Mouse (Mus musculus): ENCODE data around the gene Ccsap. TPM values are rescaled to one million over a fixed set of nuclear protein-coding genes. Genes with fewer than 3 reads are reported as not detected.

Ccsap gene
- total RNA-seq, 2 experiments from 2014 or later = 58.6 to 63.2 TPM

- no peak for DNase-seq (ENCODE audit: extremely low spot score in 1 of 2, low spot score in 1 of 2)
Measured at GRCm38 (mm10) chr8:123880821-123881350, 20.9 kb upstream of the Ccsap start.

- DNase-seq (ENCODE audit: extremely low spot score in 1 of 2, low spot score in 1 of 2) = no peak
Measured at GRCm38 (mm10) chr8:123880271-123880670, 20.3 kb upstream of the Ccsap start.

GRCm38 (mm10) chr8:123877865-123878264, 17.9 kb upstream of the Ccsap start:
- no peak for DNase-seq (ENCODE audit: extremely low spot score in 1 of 2, low spot score in 1 of 2)

- DNase-seq (ENCODE audit: extremely low spot score in 1 of 2, low spot score in 1 of 2) = no peak
Measured at GRCm38 (mm10) chr8:123874324-123874723, 14.3 kb upstream of the Ccsap start.

GRCm38 (mm10) chr8:123873364-123873763, 13.4 kb upstream of the Ccsap start:
- no peak for DNase-seq (ENCODE audit: extremely low spot score in 1 of 2, low spot score in 1 of 2)

- DNase-seq (ENCODE audit: extremely low spot score in 1 of 2, low spot score in 1 of 2) = no peak
Measured at GRCm38 (mm10) chr8:123872048-123872447, 12.0 kb upstream of the Ccsap start.

GRCm38 (mm10) chr8:123866971-123867370, 7.0 kb upstream of the Ccsap start:
- no peak for DNase-seq (ENCODE audit: extremely low spot score in 1 of 2, low spot score in 1 of 2)

GRCm38 (mm10) chr8:123865786-123866185, 5.8 kb upstream of the Ccsap start:
- DNase-seq (ENCODE audit: extremely low spot score in 1 of 2, low spot score in 1 of 2) = no peak

GRCm38 (mm10) chr8:123860386-123860785, 377 bp upstream of the Ccsap start:
- DNase-seq (ENCODE audit: extremely low spot score in 1 of 2, low spot score in 1 of 2) = no peak

GRCm38 (mm10) chr8:123858941-123859647, 915 bp downstream of the Ccsap start:
- DNase-seq (ENCODE audit: extremely low spot score in 1 of 2, low spot score in 1 of 2) = peak; percentile 79 to 85

GRCm38 (mm10) chr8:123858574-123858940, 1.5 kb downstream of the Ccsap start:
- DNase-seq (ENCODE audit: extremely low spot score in 1 of 2, low spot score in 1 of 2) = no peak

- no peak for DNase-seq (ENCODE audit: extremely low spot score in 1 of 2, low spot score in 1 of 2)
Measured at GRCm38 (mm10) chr8:123857361-123857760, 2.6 kb downstream of the Ccsap start.

GRCm38 (mm10) chr8:123854733-123855475, 5.1 kb downstream of the Ccsap start:
- no peak for DNase-seq (ENCODE audit: extremely low spot score in 1 of 2, low spot score in 1 of 2)

GRCm38 (mm10) chr8:123854252-123854651, 5.8 kb downstream of the Ccsap start:
- DNase-seq (ENCODE audit: extremely low spot score in 1 of 2, low spot score in 1 of 2) = no peak

- DNase-seq (ENCODE audit: extremely low spot score in 1 of 2, low spot score in 1 of 2) = no peak
Measured at GRCm38 (mm10) chr8:123851590-123851989, 8.4 kb downstream of the Ccsap start.

- DNase-seq (ENCODE audit: extremely low spot score in 1 of 2, low spot score in 1 of 2) = no peak
Measured at GRCm38 (mm10) chr8:123849352-123849751, 10.7 kb downstream of the Ccsap start.

GRCm38 (mm10) chr8:123847546-123847945, 12.5 kb downstream of the Ccsap start:
- no peak for DNase-seq (ENCODE audit: extremely low spot score in 1 of 2, low spot score in 1 of 2)

GRCm38 (mm10) chr8:123846509-123846908, 13.5 kb downstream of the Ccsap start:
- no peak for DNase-seq (ENCODE audit: extremely low spot score in 1 of 2, low spot score in 1 of 2)

- no peak for DNase-seq (ENCODE audit: extremely low spot score in 1 of 2, low spot score in 1 of 2)
Measured at GRCm38 (mm10) chr8:123845991-123846390, 14.0 kb downstream of the Ccsap start.

- DNase-seq (ENCODE audit: extremely low spot score in 1 of 2, low spot score in 1 of 2) = no peak
Measured at GRCm38 (mm10) chr8:123845114-123845513, 14.9 kb downstream of the Ccsap start.

- no peak for DNase-seq (ENCODE audit: extremely low spot score in 1 of 2, low spot score in 1 of 2)
Measured at GRCm38 (mm10) chr8:123844341-123844740, 15.7 kb downstream of the Ccsap start.

- no peak for DNase-seq (ENCODE audit: extremely low spot score in 1 of 2, low spot score in 1 of 2)
Measured at GRCm38 (mm10) chr8:123842086-123842485, 17.9 kb downstream of the Ccsap start.
